Mouse (Mus musculus) frontal cortex, postnatal 14 days (tissue): Measurements from ENCODE around the gene Scyl1.
"Not testable (repeated sequence)": the region's sequence is repeated elsewhere in the genome, so short reads cannot be mapped to it uniquely, and the experiment has no call there.

Source experiments
- DNase-seq, 2 experiments: peaks; one replicate each; pipeline ENCODE4 v3.0.0; 2022; ENCODE audit warnings: low spot score in 2 of 2

The Scyl1 gene

GRCm38 (mm10) chr19:5770925-5771860, at the start of gene Scyl1:
Gene Scyl1 (minus strand): TSS chr19:5771419.
- peak; percentile 85 to 91 for DNase-seq

GRCm38 (mm10) chr19:5819549-5819948, 48.3 kb upstream of the Scyl1 start:
- no peak for DNase-seq

- no peak for DNase-seq
Measured at GRCm38 (mm10) chr19:5818590-5818977, 47.4 kb upstream of the Scyl1 start.

DNA sequence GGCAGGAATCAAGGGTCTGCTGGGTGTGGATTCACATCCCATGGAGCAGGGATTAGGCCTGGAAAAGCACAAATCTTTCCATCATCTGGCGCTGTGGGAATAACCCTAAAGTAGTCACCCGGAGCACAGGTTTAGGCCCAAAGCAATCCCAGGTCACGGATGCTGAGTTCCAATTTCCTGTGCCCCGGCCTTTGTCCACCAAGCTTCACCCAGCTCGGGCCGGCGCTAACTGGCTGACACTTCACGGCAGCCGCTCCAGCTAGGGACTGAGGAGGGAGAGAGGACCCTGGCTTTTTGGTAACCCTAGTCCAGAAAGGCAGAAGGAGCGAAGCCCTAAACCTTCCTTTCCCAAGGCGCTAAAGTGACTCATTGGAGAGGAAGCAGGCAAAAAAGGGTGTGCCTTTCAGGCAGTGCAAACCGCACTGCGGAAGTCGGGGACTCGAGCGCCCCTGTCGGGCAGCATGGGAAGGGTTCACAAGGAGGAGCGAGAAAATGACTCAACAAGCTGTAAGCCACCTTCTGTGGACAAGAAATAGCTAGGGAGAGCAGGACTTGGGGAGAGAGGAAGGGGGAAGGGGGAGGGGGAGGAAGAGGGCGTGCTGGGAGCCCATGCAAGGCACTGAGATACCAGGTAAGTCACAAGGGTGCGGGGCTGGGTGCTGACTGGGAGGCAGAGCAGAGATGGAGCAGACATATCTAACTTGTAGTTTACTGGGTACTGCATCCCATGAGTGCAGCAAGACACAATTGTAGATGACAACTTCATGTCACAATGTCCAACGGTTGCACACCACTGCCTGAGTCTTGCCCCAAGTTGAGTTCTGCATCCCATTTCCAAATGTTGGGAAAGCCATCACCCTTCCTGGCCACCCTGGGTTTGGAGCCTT, 46.7 kb upstream of the Scyl1 start:
- DNase-seq, result peak; percentile 83 to 86

GRCm38 (mm10) chr19:5815928-5816327, 44.7 kb upstream of the Scyl1 start:
- no peak for DNase-seq

DNA sequence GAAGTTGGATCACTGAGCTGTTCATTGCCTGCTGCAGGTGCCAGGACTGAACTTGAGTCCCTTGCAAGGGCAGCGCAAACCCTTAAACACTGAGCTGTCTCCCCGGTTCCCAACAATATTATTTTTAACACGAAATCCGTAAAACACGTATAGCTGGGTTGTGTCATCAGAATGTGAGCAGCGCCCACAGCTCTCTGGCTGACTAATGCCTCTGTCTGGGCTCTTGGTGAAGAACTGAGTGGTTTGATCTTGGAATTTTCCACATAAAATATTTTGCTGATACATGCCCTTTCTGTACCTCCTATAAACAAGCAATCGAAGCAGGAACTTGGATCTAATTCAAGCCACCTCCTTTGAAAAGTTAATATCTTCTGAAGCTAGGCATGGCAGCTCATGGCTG, 43.8 kb upstream of the Scyl1 start:
- DNase-seq, result no peak

- not testable (repeated sequence) for DNase-seq
Measured at GRCm38 (mm10) chr19:5814048-5814447, 42.8 kb upstream of the Scyl1 start.

DNA sequence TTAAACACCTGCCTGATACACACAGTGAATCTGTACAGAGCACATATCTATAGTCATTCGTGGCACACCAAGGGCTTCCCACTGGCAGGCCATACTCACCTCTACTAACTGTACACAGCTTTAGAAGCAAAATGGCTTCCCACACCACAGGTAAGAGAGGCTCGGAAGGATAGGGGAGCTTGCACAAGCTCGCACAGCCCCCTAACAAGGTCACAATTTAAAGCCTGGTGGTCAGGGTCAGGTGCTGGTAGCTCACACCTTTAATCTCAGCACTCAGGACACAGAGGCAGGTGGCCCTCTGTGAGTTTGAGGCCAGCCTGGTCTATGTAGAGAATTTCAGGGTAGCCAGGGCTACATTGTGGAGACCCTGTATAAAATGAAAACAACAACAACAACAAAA, 42.3 kb upstream of the Scyl1 start:
- no peak for DNase-seq

DNA sequence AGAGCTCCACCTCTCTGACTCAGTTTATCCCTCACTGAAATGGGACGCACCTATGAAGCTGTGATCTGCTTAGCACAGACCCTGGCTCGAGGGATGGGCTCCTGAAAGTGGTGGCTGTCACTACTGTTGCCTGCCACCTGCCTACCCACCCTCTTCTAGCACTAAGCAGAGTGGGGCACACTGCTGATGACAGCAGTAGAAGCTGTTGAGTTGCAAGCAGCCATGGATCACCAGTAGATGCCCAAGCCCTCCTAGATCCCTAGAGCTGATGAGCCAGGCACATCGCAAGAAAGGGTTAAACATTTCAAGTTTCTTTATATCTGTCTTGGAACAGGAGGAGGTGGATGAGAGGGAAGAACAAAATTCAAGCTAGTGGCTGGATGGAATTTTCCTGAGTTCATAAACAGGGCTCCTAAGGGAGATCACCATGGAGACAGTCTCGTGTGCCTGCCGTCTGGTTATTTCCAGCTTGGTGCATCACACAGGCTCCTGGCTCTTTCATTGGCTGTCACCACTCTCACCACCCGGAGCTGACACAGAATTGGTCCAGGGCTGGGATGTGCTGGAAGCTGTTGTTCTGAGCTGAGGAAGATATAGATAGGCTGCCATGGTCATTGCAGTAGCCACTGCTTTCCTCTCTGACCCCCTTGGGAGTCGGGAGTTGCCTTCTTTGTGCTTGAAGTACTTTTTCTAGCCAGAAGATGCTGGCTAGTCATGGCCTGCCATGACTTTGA, 40.7 kb upstream of the Scyl1 start:
- peak; percentile 81 to 91 for DNase-seq

DNA sequence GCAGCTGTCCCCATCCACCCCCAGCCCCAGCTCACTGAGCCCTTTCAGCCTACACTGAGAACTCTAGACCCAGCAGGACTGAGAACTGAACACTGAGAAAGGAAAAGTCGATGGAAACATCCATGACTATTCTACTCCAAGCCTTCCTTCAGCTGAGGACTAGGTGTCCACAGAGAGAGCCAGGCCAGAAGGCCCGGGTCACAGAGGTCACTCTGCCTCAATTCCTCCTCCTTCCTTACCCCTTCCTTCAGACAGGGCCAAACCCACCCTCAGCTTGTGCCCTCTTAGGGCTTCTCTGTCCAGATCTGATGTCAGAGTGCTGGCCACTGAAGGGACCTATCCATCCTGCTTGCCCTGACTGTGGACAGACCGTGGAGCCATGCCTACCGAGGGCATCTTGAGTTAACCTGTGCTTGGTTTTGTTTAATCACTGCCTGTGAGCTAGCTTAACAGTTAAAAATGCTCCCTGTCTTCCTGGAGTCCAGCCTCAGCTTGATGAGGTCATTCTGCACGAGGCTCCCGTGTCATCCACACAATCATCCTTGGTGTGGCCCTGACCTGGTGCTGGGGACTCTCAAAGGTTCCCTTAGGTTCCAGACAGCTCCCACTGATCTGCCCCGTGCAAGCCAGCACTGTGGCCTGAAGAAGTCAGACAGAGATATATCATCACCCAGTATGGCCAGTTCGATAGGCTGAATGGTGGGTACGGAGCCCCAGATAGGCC, 39.8 kb upstream of the Scyl1 start:
- DNase-seq, result no peak

- DNase-seq, result no peak
Measured at GRCm38 (mm10) chr19:5810103-5810839, 39.1 kb upstream of the Scyl1 start.

- no peak for DNase-seq
Measured at GRCm38 (mm10) chr19:5809712-5810089, 38.5 kb upstream of the Scyl1 start.

DNA sequence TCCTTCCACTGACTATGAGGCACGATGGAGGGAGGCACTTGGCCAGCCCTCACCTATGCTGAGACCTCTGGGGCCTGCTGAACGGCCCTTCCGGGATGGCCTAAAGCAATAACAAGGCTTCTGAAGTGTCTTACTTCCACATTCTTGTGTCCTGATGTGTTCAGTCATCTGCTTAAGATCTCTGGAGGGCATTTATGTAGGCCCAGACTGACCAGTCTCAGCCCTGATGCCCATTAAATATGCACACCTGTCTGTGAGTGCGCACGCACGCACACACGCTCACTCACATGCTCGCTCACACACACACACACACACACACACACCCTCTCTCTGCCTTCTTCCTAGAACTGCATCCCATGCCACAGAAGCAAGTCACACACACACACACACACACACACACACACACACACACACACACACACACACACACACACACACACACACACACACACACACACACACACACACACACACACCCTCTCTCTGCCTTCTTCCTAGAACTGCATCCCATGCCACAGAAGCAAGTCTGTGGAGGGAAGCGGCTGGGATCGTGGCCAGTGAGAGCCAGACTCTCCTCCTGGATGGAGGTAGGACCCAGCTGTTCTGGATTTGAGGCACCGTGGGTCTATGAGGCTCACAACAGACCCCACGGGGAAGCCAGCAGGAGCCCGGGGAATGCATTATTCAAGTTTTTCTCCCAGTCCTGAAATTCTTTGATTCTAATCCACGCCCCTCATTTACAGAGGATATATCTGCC, 37.9 kb upstream of the Scyl1 start:
- DNase-seq, result no peak

- no peak for DNase-seq
Measured at GRCm38 (mm10) chr19:5807740-5808139, 36.5 kb upstream of the Scyl1 start.

GRCm38 (mm10) chr19:5806809-5807205, 35.6 kb upstream of the Scyl1 start:
- DNase-seq, result no peak

DNA sequence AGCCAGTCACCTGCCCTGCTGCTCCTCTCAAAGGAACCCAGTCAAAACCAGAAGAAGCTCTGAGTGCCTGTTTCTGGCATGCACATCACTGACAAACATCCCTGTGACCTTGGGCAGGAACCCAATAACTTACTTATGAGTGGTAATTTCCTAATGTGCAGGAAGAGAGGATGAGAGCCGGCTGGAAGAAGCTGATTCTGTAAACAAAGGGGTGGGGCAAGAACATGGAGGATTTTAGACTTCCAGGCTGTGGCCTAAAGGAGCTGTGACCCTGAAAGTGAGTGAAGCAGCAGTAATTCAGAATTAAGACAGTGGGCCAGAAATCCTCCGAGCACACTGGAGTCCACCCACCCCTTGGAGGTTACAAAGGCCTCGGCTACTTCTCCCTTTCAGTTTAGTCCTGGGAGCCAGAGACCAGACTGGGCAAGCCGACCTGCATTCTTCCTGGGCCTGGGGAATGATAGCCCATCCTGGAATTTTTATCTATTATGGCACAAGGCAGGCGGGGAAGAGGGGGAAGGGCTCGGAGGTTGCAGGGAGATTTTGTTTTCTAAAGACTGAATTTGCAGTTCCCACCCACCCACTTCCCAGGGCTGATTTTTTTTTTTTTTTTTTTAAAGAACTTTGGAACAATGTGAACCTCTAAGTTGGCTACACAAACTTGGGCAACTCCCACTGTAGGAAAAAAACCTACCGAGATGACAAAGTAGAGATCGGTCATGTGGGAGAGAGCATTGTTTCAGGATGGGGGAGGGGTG, 35.0 kb upstream of the Scyl1 start:
- no peak for DNase-seq

DNA sequence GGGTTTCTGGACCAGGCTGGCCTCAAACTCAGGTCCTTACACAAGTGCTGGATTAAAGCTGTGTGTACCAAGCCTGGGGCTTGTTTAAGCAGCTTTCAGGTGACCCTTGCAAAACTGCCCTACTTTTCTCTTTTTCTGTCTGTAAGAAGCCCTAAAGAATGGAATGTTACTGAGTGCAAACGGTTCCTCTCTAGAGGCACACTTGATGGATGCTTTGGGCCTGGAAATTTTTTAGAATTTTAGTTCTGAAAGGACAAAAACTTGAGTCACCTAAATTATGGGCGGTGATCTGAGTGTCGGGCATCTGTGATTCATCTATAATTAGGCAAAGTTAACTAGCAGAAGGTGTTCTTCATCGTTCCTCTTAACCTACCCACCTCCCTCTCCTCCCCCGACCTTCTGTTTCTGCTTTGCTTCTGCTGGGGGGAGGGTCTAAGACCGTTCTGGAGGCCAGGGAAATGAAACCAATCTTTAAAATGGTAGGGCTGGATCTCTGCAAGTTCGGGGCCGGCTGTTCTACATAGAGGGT, 33.2 kb upstream of the Scyl1 start:
- DNase-seq, result no peak

GRCm38 (mm10) chr19:5803881-5804279, 32.7 kb upstream of the Scyl1 start:
- DNase-seq, result no peak
